Mouse (Mus musculus) layer of hippocampus, adult 18-20 months (tissue): ENCODE data around the gene Ddr2. TPM values are rescaled to one million over a fixed set of nuclear protein-coding genes. Genes with fewer than 3 reads are reported as not detected.

Experiments
- DNase-seq, 2 experiments: peaks; one replicate each; pipeline ENCODE4 v3.0.0; 2022; ENCODE audit warnings: low spot score in 2 of 2
- long read RNA-seq: library from polyadenylated mRNA; stranded (forward); transcript quantifications from one replicate; pipeline ENCODE4 v2.0.0, GENCODE M21; 2021
- total RNA-seq, 2 experiments: library from RNA; stranded (reverse); gene quantifications; 2 replicates each; pipeline ENCODE4 v1.2.3; 2021

Ddr2 gene
- 1 to 10 TPM; 3.5 to 3.7 TPM for total RNA-seq
- long read RNA-seq, full-length matches to known transcripts = 1 of 4 reads
- long read RNA-seq, partial matches to known transcripts = 1 of 4 reads
- long read RNA-seq, other reads (novel, unspliced or antisense) = 2 of 4 reads

DNA sequence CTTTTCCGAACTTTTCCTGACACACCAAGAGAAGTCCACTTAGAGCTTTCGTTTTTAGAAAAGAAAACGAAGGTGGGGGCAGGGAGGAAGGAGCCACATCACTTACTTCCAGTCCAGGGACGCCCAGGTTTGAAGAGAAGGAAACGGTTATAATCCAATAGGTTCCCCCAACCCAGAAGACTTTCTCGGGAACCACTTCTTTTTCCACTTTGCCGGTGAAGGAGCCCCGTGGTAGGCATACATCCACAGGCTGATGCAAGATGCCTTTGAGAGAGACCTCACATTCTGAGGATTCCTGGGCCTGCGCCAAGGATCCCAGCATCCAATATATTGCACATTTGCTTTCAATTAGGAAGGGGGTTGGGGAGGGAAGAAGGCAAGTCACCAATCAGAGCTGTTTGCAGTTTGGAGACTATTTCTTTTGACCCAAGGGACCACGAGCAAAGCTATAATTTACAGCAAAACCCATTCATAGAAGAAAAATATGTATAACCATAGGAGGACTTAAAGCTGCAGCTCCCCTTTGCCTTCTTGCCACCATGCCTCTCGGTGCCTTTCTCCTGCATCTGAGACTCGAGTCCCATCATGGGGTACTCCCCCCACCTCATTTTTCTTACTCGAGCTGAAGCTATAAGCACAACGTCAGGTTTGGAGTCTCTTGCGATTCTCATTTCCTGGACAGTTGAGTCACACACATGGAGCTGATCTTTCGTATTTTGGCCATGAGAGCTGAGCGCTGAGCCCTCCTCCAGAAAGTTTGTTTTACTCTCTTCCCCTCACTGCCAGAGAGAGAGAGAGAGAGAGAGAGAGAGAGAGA lies at the start of gene Ddr2:
Ddr2 (minus strand) TSS at position 247 of the 817 bp plus-strand sequence.
- no peak for DNase-seq

DNA sequence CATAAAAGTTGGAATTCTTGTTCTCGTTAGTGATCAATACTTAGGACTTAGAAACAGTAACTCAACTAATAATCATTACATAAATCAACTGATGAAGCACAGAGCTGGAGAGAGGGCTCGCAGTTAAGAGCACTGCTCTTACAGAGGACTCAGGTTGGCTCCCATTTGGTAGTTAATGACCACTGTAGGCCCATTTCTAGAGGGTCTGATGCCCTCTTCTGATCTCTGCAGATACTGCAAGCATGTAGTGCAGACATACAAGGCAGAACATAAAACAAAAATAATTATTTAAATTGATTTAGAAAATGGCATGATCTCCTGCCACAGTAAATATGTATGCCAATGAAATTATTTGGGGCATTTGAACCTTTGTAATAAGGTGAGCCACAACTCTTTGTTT lies 49.1 kb upstream of the Ddr2 start:
- no peak for DNase-seq

- DNase-seq = no peak
These were observed 45.2 kb upstream of the Ddr2 start for GRCm38 (mm10) chr1:170155761-170156160.

DNA sequence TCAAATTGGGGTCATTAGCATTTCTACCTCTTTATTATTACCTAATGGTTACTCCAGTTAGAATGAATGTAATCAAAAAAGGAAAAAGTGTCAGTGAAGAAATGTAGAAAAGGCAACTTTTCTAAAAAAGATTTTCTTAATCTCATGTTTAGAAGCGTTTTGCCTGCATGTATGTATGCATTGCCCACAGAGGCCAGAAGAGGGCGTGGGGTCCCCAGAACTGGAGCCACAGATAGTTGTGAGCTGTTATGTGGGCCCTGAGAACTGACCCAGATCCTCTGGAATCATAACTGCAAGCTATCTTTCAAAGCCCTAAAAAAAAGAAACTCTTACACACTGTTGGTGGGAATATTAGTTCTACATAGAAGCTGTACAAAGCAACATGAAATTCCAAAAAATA lies 44.7 kb upstream of the Ddr2 start:
- no peak for DNase-seq

DNA sequence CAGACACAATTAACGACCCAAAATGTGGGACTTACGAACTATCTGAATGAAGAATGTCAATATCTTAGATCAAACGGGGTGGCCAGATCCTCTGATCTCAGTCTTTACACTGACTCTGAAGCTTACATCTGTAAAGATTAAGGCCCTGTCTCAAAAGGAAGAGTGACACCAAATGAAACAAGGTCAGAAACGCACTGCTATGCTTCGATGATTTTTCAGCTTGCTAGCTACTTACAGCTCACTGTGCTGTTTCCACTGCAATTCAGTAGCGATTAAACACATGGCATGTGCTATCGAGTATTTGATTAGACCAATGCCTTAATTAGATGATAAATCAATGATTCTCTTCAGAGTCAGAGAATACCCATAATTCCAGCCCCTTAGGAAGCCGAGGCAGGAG lies 43.4 kb upstream of the Ddr2 start:
- no peak for DNase-seq

GRCm38 (mm10) chr1:170152552-170152951 lies 42.0 kb upstream of the Ddr2 start:
- DNase-seq = no peak

GRCm38 (mm10) chr1:170150870-170151269 lies 40.3 kb upstream of the Ddr2 start:
- DNase-seq = no peak

- DNase-seq = no peak
These were observed 39.2 kb upstream of the Ddr2 start for GRCm38 (mm10) chr1:170149756-170150155.

GRCm38 (mm10) chr1:170148536-170148935 lies 38.0 kb upstream of the Ddr2 start:
- DNase-seq = no peak

DNA sequence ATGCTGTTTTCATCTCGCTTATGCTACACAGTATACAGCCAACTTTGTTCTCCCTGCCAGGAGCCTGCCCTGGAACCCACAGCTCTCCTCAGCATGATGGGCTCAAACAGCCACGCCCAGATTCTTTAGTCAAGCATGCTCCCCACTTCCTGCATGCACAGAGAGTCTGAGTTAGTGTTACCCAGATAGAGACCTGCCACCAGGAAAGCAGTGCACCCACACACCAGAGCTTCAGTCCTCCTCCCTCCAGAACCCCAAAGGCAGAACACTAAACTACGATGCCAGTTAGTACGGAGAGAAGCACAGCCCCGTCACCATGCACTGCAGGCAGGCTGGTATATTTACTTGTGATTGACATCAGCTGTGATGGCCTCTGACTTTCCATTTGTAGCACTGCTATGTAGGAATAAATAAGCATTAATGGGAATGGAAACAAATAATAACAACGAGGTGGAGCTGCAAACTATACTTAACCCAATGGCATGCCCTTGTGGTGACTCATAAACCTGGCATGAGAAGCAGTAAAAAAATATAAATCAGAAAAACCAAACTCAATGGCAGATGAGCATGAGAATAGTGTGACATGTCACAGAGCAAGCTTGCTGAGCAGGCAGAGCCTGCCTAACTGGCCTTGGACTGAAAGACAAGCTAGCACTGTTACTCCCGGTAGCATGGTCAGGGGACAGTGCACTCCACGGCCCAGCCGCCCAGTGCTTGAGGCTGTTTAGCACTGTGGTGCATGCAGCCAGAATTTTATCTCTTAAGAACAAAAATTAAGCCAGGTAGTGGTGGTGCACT lies 37.3 kb upstream of the Ddr2 start:
- DNase-seq = no peak

DNA sequence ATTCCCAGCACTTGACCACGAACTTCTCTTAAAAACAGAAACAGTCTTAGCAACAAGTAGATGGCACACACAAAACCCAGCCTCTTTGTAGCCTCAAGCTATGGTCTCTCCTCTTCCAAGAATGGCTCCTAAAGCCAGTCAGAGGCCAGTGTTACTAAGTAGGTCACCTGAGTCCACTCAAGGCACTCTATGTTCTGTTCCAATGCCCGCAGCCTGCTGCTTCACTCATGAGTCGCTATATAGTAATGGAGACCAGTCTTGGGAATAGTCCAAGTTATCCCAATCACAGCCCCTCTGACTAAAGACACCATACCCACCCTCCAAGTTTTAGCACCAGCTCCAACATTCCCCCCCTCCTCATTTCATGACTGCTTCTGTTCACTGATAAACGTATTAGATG lies 35.0 kb upstream of the Ddr2 start:
- no peak for DNase-seq

- DNase-seq = no peak
These were observed 31.8 kb upstream of the Ddr2 start for GRCm38 (mm10) chr1:170142256-170142871.

- DNase-seq = no peak
These were observed 31.1 kb upstream of the Ddr2 start for GRCm38 (mm10) chr1:170141626-170142025.

- peak; percentile 58 to 79 for DNase-seq
These were observed 25.9 kb upstream of the Ddr2 start for GRCm38 (mm10) chr1:170136351-170137009.

GRCm38 (mm10) chr1:170134264-170134663 lies 23.7 kb upstream of the Ddr2 start:
- no peak for DNase-seq

GRCm38 (mm10) chr1:170130962-170131361 lies 20.4 kb upstream of the Ddr2 start:
- DNase-seq = no peak

- no peak for DNase-seq
These were observed 14.1 kb upstream of the Ddr2 start for GRCm38 (mm10) chr1:170124644-170125043.

DNA sequence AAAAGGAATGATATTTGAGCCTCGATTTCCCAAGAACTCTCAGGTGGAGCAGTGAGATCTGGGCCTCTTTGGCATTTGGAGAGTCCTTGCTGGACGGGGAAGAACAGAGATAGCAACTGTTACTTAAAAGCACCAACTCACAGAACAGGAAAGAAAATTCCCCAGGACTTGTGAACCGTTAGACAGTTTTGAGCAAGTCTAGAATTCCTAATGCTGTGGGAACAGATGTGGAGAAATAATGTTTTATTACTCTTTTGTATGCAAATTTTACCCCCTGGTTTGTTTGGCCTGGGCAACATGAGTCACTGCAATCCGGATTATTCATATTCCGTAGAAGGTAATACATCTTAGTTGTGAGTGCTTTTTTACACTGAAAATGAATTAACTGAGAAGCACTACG lies 3.1 kb upstream of the Ddr2 start:
- no peak for DNase-seq

GRCm38 (mm10) chr1:170112261-170112660 lies 1.7 kb upstream of the Ddr2 start:
- no peak for DNase-seq

DNA sequence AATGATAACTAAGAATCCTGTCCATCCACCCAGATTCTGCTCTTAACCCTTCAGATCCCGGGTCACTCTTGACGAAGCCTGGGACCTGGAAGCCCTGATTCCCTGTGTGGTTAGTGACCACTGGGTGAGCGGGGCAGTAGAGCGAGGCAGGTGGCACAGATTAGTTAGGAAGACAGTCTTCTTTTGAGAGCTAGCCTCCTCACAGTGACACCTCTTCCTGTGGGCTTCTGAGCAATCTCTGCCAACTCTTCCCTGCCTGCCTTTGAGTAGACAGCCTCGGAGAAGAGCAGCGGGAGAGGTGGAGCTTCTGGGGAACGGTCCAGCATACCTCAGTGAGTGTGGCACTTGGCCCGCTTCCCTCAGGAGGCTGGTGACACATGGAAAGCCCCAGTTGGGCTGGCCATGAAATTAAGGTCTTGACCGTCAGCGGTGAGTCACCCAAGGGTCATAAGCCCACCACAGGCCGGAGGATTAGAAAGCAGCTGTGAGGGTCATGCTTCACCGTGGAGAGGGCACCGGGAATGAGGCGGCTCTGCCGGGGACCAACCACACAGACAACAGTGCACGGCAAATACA lies 1.2 kb upstream of the Ddr2 start:
- no peak for DNase-seq
